Mouse (Mus musculus) embryonic facial prominence, embryonic 10.5 days (tissue): ENCODE measurements around the gene Ralgps1. TPM values are rescaled to one million over a fixed set of nuclear protein-coding genes. Genes with fewer than 3 reads are reported as not detected.

Experiments used
- DNase-seq: peaks from one replicate; pipeline ENCODE4 v3.0.0-alpha.2; 2017; ENCODE audit warnings: low spot score
- H3K27ac ChIP-seq: fragments of 300-500 bp; sonication (generic); replicated peaks from 2 replicates; pipeline ENCODE4 v1.5.1; 2016; ENCODE audit warnings: mild to moderate bottlenecking
- H3K27me3 ChIP-seq: fragments of 300-500 bp; sonication (generic); replicated peaks from 2 replicates; pipeline ENCODE4 v1.6.1; 2016; ENCODE audit warnings: low read depth, mild to moderate bottlenecking; ENCODE audit not compliant: poor library complexity, severe bottlenecking
- H3K36me3 ChIP-seq: fragments of 300-500 bp; sonication (generic); replicated peaks from 2 replicates; pipeline ENCODE4 v1.6.1; 2016; ENCODE audit warnings: mild to moderate bottlenecking, moderate library complexity
- H3K4me1 ChIP-seq: fragments of 300-500 bp; sonication (generic); 2 replicates; pipeline ENCODE4 v1.6.1; 2016
- H3K4me3 ChIP-seq: fragments of 300-500 bp; sonication (generic); 2 replicates; pipeline ENCODE4 v1.5.1; 2016; ENCODE audit warnings: mild to moderate bottlenecking, moderate library complexity
- H3K9me3 ChIP-seq: fragments of 300-500 bp; sonication (generic); 2 replicates; pipeline ENCODE4 v1.6.1; 2016; ENCODE audit warnings: mild to moderate bottlenecking
- WGBS: fragments of 180-500 bp; shearing (Covaris S2); methylation state at CpG from one replicate; pipeline ENCODE4 v1.1.7; 2016; 5-methylcytosine and 5-hydroxymethylcytosine counted together
- polyA plus RNA-seq: library from polyadenylated mRNA; unstranded; fragments of >200 nt; fragmentation: Nextera tagmentation; extraction: Ambion mirVana; gene quantifications from 2 replicates; pipeline ENCODE4 v1.2.1, GENCODE M21; 2016

The Ralgps1 gene
- polyA plus RNA-seq, 1 experiment from 2014 or later = 4.8 TPM

DNA sequence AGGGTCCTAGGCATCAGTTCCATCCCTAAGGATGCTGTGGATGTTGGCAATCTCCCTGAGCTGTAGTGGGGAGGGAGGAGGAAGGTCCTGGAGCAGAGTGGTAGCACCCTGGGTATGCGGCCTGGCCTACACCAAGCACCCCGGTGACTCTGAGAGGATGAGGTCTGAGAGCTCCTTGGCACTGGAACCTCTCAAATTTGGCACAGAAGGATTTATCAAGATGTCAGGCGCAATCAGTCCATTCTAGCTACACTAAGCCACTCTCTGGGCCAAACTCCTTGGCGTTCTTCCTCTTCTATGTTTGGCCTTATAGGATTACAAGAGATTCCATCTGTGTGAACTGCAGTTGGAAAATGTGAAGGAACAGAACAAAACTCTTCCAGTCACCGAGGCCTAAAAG, 82.4 kb downstream of the Ralgps1 start:
- H3K36me3 ChIP-seq = no peaks in the 10 kb centered on the region
- H3K4me3 ChIP-seq = no peak overlapping the region
- no peak overlapping the region for H3K27ac ChIP-seq
- no peak for DNase-seq
- H3K27me3 ChIP-seq = no peaks in the 10 kb centered on the region
- WGBS = 89% methylated on average over 5 of the region's 5 CpGs
- H3K4me1 ChIP-seq = peaks cover 10% of the 10 kb centered on the region
- no peaks in the 10 kb centered on the region for H3K9me3 ChIP-seq

- Histone ChIP-seq H3K9me3 (no peaks in the 10 kb centered on the region), H3K36me3 (no peaks in the 10 kb centered on the region), H3K27me3 (no peaks in the 10 kb centered on the region), H3K27ac (no peak overlapping the region), H3K4me1 (peaks cover 18% of the 10 kb centered on the region), H3K4me3 (no peak overlapping the region)
- 69% methylated on average over 2 of the region's 2 CpGs for WGBS
- no peak for DNase-seq
Measured at GRCm38 (mm10) chr2:33283674-33284073, 87.6 kb downstream of the Ralgps1 start.

DNA sequence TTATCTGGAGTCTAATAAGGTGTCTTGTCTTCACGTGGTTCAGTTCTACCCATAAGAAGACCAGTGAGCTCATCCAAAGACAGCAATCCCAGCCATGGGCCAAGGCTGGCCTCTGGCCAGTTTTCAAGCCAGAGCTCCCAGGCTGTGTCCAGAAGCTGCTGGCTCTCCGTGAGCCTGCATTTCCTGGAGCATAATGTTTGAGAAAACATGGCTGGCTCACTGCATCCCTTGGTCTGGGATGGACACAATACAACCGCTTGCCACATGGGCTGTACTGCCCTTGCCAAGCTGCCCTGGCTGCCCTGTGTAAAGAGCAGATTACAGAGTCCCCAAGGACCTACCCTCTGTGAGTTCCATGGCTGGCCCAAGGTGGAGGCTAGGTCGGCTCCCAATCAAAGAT, 88.4 kb downstream of the Ralgps1 start:
- H3K4me3 ChIP-seq = no peak overlapping the region
- 79% methylated on average over 4 of the region's 4 CpGs for WGBS

GRCm38 (mm10) chr2:33281807-33282206, 89.5 kb downstream of the Ralgps1 start:
- H3K9me3 ChIP-seq = no peaks in the 10 kb centered on the region
- no peaks in the 10 kb centered on the region for H3K27me3 ChIP-seq
- DNase-seq = no peak
- H3K36me3 ChIP-seq = no peaks in the 10 kb centered on the region
- H3K27ac ChIP-seq = no peak overlapping the region
- WGBS = 86% methylated on average over 5 of the region's 5 CpGs
- no peak overlapping the region for H3K4me3 ChIP-seq
- H3K4me1 ChIP-seq = peaks cover 18% of the 10 kb centered on the region

More for the DNA sequence above, 88.4 kb downstream of the Ralgps1 start:
- H3K4me1 ChIP-seq = peaks cover 18% of the 10 kb centered on the region
- H3K27ac ChIP-seq = no peak overlapping the region; the same call in 1 of the 2 replicates
- H3K27me3 ChIP-seq = no peaks in the 10 kb centered on the region
- H3K36me3 ChIP-seq = no peaks in the 10 kb centered on the region
- DNase-seq = no peak
- H3K9me3 ChIP-seq = no peaks in the 10 kb centered on the region

DNA sequence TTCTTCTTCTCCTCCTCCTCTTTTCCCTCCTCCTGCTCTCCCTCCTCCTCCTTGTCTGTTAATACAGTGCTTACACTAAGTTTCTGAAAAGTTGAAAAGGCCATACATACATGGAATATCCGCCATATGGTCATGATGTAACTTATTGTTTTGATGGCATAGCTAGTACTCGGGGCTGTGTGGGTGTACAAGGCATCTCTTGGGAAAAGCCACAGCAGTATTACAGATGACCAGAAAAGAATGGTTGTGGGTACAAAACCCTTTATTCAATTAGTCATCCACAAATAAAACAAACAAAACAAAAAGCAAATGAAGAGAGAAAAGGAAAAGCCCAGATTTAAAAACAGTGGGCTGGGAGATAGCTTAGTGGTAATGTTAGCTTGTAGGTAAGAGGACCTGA, 90.8 kb downstream of the Ralgps1 start:
- no peaks in the 10 kb centered on the region for H3K9me3 ChIP-seq
- no peak overlapping the region for H3K27ac ChIP-seq
- DNase-seq = no peak
- no peaks in the 10 kb centered on the region for H3K36me3 ChIP-seq
- 83% methylated on average over 2 of the region's 2 CpGs for WGBS
- no peak overlapping the region for H3K4me3 ChIP-seq
- no peaks in the 10 kb centered on the region for H3K27me3 ChIP-seq
- peaks cover 17% of the 10 kb centered on the region for H3K4me1 ChIP-seq

GRCm38 (mm10) chr2:33279758-33280157, 91.5 kb downstream of the Ralgps1 start:
- 86% methylated on average over 10 of the region's 10 CpGs for WGBS
- Histone ChIP-seq H3K9me3 (no peaks in the 10 kb centered on the region), H3K4me1 (peaks cover 12% of the 10 kb centered on the region), H3K36me3 (no peaks in the 10 kb centered on the region), H3K27ac (no peak overlapping the region), H3K4me3 (no peak overlapping the region), H3K27me3 (no peaks in the 10 kb centered on the region)
- DNase-seq = no peak

GRCm38 (mm10) chr2:33274719-33275490, 96.4 kb downstream of the Ralgps1 start:
- peaks cover 9% of the 10 kb centered on the region for H3K4me1 ChIP-seq
- H3K27me3 ChIP-seq = no peaks in the 10 kb centered on the region
- H3K4me3 ChIP-seq = no peak overlapping the region
- no peak for DNase-seq
- no peak overlapping the region for H3K27ac ChIP-seq
- no peaks in the 10 kb centered on the region for H3K9me3 ChIP-seq
- 90% methylated on average over 12 of the region's 12 CpGs for WGBS
- no peaks in the 10 kb centered on the region for H3K36me3 ChIP-seq

DNA sequence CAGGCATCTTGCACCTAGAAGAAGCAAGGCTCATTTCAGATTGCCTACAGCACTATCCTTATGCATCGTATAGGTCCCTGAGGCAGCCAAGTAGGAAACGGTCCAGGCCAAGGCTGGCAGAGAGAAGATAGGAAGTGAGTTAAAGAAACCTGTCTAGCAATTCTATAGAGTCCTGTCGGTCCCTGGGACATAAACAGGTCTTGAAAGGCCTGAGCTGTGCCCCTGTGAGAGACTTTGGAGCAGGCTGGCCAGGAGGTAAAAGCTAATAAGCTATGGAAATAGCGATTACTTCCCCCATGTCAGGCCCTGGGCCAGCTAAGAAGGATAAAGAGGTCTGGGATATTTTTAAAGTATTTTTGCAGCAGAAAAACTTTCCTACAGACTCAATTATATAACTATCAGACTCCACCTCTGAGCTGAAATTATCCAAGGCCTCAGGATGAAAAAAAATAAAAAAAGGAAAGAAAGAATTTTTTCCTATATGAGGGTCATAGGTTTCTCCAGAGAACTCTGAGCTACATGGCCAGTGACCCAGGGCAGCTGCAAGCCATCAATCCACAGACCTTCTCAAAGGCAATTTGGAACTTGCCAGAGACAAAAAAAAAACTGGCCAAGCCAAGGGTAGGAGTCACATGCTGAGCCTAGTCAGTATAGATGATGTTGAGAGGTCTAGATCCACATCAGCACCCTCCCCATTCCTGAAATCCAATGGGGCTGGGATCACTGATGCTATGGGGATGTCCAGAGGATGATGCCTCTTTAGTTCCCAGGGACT, 98.4 kb downstream of the Ralgps1 start:
- no peak for DNase-seq
- no peak overlapping the region for H3K4me3 ChIP-seq
- H3K4me1 ChIP-seq = peaks cover 16% of the 10 kb centered on the region
- 80% methylated on average over 4 of the region's 4 CpGs for WGBS
- H3K27ac ChIP-seq = no peak overlapping the region
- no peaks in the 10 kb centered on the region for H3K36me3 ChIP-seq
- H3K9me3 ChIP-seq = no peaks in the 10 kb centered on the region
- H3K27me3 ChIP-seq = no peaks in the 10 kb centered on the region

- 95% methylated on average over 1 of the region's 1 CpGs for WGBS
- no peaks in the 10 kb centered on the region for H3K9me3 ChIP-seq
- no peak overlapping the region for H3K27ac ChIP-seq
Measured at GRCm38 (mm10) chr2:33271511-33271910, 99.8 kb downstream of the Ralgps1 start.

GRCm38 (mm10) chr2:33270569-33270968, 100.7 kb downstream of the Ralgps1 start:
- 88% methylated on average over 2 of the region's 2 CpGs for WGBS

More at GRCm38 (mm10) chr2:33271511-33271910, 99.8 kb downstream of the Ralgps1 start:
- Histone ChIP-seq H3K4me3 (no peak overlapping the region), H3K27me3 (no peaks in the 10 kb centered on the region), H3K4me1 (peaks cover 16% of the 10 kb centered on the region), H3K36me3 (no peaks in the 10 kb centered on the region)
- DNase-seq = no peak

GRCm38 (mm10) chr2:33269132-33269493, 102.2 kb downstream of the Ralgps1 start:
- Histone ChIP-seq H3K4me3 (no peak overlapping the region), H3K27ac (no peak overlapping the region), H3K4me1 (peaks cover 32% of the 10 kb centered on the region), H3K27me3 (no peaks in the 10 kb centered on the region), H3K36me3 (no peaks in the 10 kb centered on the region), H3K9me3 (no peaks in the 10 kb centered on the region)
- DNase-seq = no peak
- 87% methylated on average over 2 of the region's 2 CpGs for WGBS

More at GRCm38 (mm10) chr2:33270569-33270968, 100.7 kb downstream of the Ralgps1 start:
- Histone ChIP-seq H3K27me3 (no peaks in the 10 kb centered on the region), H3K27ac (no peak overlapping the region), H3K9me3 (no peaks in the 10 kb centered on the region), H3K36me3 (no peaks in the 10 kb centered on the region), H3K4me3 (no peak overlapping the region), H3K4me1 (peaks cover 21% of the 10 kb centered on the region)
- no peak for DNase-seq

- WGBS = 74% methylated on average over 6 of the region's 6 CpGs
- Histone ChIP-seq H3K4me3 (no peak overlapping the region), H3K9me3 (no peaks in the 10 kb centered on the region), H3K27ac (no peak overlapping the region), H3K27me3 (no peaks in the 10 kb centered on the region), H3K4me1 (peaks cover 33% of the 10 kb centered on the region), H3K36me3 (no peaks in the 10 kb centered on the region)
- no peak for DNase-seq
Measured at GRCm38 (mm10) chr2:33268384-33269131, 102.7 kb downstream of the Ralgps1 start.
